Mouse (Mus musculus): ENCODE data around the gene Ankrd22.
"Not testable (repeated sequence)": the region's sequence is repeated elsewhere in the genome, so short reads cannot be mapped to it uniquely, and the experiment has no call there.

The Ankrd22 gene

GRCm38 (mm10) chr19:34165891-34166290 lies at the start of gene Ankrd22:
TSS of gene Ankrd22 (minus strand) at chr19:34166053.
- DNase-seq, result no peak

DNA sequence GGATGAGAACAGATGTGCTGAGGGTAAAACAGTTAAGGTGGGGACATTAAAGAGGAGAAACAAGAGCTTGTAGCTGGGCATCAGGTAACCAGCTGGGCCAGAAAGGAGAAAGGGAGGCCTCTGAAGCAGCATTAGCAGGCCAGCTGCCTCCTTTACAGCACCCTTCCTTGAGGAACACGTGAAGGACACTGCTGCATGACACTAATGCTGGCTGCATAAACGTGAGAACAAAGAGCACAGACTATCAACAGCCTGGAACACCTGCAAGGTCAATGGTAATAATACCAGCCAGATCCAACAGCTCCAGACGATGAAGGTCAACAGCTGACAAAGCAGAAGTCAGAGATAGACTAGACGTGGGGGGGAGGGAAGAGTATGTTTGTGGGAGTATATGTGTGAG lies 48.3 kb upstream of the Ankrd22 start:
- no peak for DNase-seq

DNA sequence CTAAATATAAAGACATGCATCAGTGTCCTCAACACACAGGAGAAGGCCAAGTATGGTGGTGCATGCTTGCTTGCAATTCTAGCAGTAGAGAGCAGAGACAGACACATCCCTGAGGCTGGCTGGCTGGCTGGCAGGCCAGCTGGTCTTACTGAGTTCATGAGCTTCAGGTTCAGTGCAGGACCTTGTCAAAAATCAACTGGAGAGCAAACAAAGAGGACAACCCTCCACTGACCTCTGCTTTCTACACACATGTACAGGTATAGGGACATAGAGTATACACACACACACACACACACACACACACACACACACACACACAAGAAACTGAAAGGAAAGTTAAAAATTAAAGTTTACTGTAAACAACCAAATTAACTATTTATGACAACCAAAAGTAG lies 47.4 kb upstream of the Ankrd22 start:
- no peak for DNase-seq

GRCm38 (mm10) chr19:34212489-34213250 lies 46.8 kb upstream of the Ankrd22 start:
- DNase-seq, result no peak

GRCm38 (mm10) chr19:34210841-34211240 lies 45.0 kb upstream of the Ankrd22 start:
- DNase-seq, result no peak

DNA sequence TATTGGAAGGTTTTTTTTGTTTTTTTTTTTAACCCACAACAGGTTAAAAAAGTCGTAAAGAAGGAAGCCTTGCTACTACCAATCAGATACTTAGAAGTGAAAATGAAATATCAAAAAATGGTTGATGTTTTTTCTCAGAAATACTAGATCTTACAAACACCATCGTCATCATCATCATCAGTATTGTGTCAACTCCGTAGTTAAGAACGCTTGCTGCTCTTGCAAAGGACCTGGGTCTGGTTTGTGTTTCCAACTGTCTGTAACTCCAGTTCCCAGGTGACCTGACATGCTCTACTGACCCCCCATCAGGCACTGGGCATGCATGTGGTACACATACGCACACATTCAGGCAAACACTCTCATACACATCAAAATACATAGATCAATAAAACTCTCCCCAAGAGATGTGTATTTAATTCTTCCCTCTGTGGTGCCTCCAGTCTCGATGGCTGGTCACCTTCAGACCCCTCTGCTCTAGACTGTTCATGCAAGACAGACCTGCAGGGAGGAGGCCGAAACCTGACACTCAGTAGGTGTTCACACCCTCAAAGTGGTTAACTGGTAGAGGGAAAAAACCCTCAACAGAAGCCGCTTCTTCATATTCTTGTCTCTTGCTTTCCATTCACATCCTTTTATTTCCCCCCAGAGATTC lies 44.2 kb upstream of the Ankrd22 start:
- DNase-seq, result no peak

GRCm38 (mm10) chr19:34209031-34209430 lies 43.2 kb upstream of the Ankrd22 start:
- DNase-seq, result no peak

DNA sequence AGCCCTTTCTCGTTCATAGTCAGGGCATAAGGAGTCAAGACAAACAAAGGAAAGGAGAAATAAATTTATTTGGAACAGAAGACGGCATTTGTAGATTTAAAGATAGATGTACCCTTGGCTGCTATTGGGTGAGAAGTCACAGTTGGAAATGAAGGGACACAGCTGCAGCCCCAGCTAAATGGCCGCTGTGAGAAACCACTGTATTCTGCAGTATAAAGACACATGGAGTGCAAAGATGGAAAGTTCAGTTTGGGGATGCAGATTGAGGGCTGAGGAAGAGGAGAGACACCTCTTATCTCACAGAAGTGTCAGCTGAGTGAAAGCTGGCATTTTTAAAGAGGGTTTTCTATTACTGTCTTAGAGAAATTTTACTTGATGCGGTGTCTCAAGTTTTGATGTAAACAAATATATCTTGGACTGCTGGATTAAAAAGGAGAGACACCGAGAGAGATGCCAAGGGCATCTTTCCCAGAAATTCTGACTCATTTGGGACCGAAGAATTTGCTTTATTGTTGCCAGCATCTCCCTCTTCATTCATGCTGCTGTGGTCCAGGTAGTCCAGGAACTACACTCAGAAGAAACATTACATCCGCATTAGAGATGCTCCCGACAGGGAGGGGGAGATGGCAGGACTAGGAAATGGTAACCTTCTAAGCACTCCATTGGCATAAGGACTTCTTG lies 41.0 kb upstream of the Ankrd22 start:
- no peak for DNase-seq

- DNase-seq, result not testable (repeated sequence)
Measured at GRCm38 (mm10) chr19:34206128-34206527, 40.3 kb upstream of the Ankrd22 start.

DNA sequence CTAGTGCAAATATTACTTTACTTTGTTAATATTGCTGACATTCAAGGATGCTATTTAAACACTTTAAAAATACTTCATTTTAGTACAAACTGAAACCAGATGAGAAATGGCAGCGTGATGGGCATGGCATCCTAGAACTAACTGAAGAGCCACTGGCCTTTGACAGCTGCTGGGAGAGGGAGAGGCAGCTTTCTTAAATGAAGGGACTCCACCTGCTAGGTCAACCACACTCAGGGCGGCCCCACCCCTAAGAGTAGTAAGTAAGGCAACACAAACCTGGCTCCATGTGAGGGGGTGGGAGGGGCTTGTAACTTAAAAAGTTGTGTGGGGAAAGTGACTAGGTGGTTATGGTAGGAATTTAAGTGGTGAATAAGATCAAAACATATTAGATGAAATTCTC lies 36.8 kb upstream of the Ankrd22 start:
- no peak for DNase-seq

DNA sequence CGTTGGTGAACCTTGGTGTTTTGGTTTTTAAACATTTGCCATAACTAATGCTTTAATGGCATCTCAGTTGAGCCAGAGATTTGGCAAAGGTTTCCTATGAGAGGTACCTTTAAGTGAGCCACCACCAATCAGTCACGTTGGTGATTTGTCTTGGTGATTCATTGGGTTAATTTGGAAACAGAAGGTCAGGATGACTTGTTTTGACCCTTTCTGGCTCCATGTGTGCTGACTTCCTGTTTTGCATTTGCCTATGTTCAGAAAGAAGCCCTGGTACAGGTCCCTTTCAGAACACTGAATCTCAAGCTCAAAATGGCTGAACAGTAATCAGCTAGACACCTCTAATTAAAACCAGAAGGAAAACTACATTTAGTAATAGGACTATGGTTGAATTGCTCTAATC lies 33.6 kb upstream of the Ankrd22 start:
- no peak for DNase-seq

- DNase-seq, result no peak
Measured at GRCm38 (mm10) chr19:34198901-34199300, 33.0 kb upstream of the Ankrd22 start.

DNA sequence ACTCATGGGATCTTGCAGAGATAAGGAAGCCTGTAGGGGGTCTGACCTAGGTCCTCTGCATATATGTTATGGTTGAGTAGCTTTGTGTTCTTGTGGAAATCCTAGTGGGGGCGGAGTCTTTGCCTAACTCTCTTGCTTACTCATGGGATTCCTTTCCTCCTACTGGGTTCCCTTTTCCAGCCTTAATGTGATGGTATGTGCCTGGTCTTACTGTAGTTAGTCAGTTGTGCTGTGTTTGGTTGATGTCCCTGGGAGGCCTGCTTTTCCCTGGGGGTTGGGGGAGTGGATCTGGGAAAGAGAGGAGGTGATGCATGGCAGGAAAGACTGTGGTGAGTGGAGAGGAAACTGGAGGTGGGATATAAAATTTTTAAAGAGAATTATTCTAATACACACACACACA lies 32.2 kb upstream of the Ankrd22 start:
- no peak for DNase-seq

DNA sequence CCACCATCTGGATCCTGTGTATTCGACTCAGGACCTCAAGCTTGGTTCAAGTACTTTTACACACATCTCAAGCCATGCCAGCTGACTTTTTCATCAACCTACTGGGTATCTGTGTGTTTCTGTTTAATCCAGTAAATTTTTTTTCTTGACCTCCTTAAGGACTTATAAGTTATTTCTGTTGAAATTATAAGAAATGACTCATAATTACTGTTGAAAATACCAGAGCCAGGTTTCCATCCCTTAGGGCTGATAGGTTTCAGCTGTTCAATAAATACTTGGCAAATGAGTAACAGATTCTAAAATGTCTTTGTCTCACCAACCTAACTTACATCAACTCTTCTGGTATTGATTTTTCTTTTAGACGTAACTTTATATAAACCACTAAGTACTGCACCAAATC lies 29.2 kb upstream of the Ankrd22 start:
- DNase-seq, result no peak

DNA sequence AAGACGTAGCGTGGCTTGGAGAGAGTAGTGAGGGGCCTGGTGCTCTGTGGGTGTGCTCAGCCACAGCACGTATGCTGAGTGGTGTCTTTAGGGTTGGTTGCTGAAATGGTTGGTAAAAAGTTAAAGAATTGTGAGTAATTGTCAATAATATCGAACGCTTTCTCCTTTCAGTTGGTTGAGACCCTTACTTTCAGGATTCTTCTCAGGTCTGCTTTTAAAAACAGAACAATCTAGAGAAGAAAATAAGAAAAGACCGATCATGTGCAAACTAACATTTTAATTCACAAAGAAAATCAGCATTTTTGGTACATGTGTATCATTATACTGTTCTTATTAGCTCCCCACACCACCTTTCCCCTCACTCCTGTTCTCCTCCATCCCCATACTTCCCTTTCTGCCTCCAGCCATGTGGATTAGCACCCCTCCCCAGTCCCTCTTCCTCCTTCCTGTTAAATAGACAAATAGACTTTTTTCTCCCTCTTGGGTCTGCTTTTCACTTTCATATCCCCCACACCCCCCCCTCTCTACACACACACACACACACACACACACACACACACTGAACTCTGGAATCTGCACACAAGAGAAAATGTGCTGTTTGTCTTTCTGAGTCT lies 28.4 kb upstream of the Ankrd22 start:
- DNase-seq, result peak; percentile 4

DNA sequence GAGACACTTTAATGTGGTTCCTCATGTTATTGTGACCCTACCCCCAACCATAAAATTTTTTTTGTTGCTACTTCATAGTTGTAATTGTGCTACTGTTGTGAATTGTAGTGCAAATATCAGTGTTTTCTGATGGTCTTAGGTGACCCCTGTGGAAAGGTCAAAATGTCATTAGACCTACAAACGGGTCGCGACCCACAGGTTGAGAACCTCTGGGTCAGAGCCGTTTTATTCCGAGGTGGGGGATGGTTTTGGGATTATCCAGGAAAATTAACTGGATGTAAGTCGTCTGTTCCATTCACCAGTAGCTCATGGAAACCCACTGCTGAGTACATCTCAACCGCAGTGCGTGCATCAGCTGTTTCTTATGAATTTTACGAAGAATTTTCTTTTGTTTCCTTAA lies 27.8 kb upstream of the Ankrd22 start:
- no peak for DNase-seq

DNA sequence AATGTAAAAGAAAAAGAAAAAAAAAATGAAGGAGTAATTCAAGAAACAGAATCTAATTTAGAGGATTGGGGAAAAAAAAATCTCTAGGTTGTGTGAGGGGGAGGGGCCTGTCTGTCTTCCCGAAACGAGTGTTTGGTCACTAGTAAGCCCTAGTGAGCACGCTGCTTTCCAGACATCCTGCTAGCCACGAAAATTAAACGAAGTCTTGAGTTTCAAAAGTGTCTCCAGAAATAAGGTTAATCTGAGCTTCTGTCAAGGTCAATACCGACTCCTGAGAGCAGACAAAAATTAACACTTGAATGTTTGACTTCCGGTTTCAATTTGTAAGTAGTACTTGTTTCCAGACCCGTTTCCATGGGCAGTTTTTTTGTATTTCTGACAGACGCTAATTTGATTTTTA lies 27.3 kb upstream of the Ankrd22 start:
- DNase-seq, result peak; percentile 13

- DNase-seq, result peak; percentile 70
Measured at GRCm38 (mm10) chr19:34192008-34192963, 26.4 kb upstream of the Ankrd22 start, which contains the start of gene Stambpl1. TSS of gene Stambpl1 (plus strand) at chr19:34192229.

DNA sequence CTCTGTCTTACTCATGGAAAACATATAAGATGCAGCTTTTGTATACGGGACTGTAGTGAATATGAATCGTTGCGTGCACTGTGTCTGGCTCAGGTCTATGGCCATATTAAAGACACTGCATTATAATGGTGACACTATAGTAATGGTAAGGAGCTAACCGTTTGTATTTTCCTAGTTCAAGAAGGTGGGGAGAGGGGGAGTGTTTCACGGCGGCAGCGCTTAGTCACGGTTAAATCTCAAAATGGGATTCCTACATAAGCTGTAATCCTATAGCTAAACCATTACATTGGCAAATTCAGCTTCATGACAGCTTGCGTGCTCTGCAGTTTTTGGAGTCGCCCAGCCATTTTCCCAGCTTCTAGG lies 25.8 kb upstream of the Ankrd22 start:
- DNase-seq, result no peak

DNA sequence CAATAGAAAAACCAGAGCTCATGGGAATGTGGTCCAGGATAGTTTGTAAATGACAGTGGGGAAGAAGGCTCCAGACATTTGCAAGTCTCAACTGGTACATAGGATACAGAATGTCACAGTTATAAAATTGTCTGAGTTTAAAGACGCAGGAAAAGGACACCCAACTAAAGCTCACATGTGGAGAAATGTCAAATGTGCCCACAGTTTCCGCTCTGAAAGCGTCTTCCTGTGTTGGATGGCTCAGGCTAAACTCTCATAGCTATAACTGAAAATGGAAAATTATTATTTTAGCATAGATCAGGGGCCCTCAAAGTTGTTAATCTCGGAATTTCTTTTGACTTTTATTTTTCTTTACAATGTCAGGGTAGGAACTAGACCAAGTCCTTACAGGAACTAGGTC lies 21.0 kb upstream of the Ankrd22 start:
- DNase-seq, result no peak

DNA sequence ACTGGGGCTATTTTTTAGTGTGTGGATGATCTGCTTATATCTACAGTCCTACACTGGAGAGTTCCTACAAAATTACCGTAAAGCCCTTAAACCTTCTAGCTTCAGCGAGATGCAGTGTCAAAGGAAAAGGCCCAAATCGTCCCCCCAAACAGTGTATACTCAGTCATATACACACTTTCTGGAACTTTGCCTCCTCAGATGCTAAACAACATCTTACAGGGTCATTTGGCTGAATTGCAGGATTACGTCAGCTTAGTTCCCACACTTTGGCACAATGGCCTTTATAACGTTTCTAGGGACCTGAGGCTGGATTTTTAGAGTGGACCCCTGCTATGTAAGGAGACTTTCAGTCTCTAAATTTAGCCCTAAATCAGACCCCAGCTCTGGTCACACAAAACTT lies 16.6 kb upstream of the Ankrd22 start:
- DNase-seq, result no peak

DNA sequence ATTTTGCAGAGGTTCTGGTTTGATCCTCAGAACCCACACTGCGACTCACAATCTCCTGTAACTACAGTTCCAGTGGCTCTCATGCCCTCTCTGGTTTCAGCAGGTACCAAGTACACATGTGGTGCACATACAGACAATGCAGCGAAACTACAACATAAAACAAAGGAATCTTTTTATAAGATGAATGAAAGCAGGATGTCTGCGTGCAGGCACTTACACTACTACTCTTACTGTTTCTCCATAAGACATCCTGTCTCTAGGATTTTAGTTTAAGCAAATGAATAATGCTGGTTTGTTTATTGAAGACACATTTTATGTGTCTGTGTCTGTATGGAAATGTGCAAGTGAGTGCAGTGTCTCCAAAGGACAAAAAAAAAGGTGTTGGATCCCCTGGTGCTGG lies 15.4 kb upstream of the Ankrd22 start:
- DNase-seq, result no peak

Measured in liver (tissue).